Mouse (Mus musculus): ENCODE measurements around the gene Gab1. TPM values are rescaled to one million over a fixed set of nuclear protein-coding genes. Genes with fewer than 3 reads are reported as not detected.
A peak's percentile ranks its signal among the peaks of the same experiment; 100 is the strongest.

Gene Gab1
- polyA plus RNA-seq, 1 experiment from 2014 or later, result 24.8 TPM

DNA sequence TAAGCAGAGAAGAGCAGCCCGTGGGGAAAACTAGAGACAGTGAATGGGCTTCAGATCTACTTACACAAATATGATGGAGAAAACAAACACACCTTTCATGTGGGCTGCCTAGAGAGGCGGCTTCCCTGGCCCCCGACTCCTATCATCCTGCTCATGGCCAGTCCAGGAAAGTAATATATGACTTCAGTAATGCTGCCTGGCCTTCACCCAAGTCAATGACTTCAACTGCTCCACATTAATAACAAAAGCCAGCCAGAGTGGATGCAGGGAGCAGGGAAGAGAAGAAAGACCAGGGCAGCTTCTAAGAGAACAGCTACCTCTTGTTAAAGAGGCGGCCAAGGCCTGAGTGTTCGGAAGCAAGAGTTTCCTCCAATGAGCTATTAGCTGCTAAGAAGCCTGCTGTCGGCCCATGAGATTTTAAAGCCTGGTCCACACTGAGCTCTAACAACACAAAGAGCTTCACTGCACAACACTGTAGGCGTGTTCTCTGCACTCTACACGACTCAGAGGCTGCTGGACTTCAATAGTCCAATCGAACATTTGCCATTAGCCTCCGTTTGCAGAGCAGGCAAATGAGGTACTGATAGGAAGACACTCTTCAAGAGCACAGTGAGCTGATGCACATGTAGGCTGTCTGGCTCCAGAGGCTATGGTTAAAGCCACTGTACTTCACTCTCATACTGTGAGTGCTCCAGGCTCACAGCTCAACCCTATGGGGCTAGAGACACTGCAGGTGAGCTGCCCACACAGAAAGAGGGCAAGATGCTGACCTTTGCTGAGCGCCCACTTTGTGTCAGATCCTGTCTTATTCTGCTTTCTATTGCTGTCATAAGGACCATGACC is 49.4 kb downstream of the Gab1 start:
- peak overlapping the region; percentile 31; the same call in 1 of the 2 replicates for H3K27ac ChIP-seq
- no peak overlapping the region for H3K4me3 ChIP-seq
- peaks cover 53% of the 10 kb centered on the region for H3K4me1 ChIP-seq
- H3K27me3 ChIP-seq (ENCODE audit: insufficient read depth, poor library complexity, severe bottlenecking), result no peaks in the 10 kb centered on the region
- H3K9me3 ChIP-seq, result no peaks in the 10 kb centered on the region
- 0 out of 2 replicates have a peak, but pooled peaks cover 2% of the 10 kb centered on the region for H3K36me3 ChIP-seq
- WGBS, result 75% methylated on average over 11 of the region's 11 CpGs
- DNase-seq (ENCODE audit: low spot score), result no peak

DNA sequence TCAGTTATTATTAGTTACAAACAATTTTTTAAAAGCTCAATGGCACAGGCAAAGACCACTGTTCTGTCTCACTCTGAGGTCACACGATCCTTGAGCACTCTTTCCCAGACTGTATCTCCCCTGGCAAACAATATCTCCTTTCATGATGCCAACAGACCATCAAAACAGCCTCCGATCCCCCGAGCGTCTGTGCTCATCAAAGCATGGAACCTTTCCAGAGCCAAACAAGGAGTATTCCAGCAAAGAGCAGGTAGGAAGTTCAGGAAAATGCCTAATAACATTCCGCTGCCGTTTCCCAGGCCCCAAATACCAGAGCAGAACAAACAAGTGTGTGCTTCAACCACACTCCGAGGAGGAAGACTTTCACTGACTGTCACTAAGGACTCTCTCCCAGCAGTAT is 50.2 kb downstream of the Gab1 start:
- no peaks in the 10 kb centered on the region for H3K27me3 ChIP-seq (ENCODE audit: insufficient read depth, poor library complexity, severe bottlenecking)
- WGBS, result 60% methylated on average over 7 of the region's 7 CpGs
- H3K9me3 ChIP-seq, result no peaks in the 10 kb centered on the region
- DNase-seq (ENCODE audit: low spot score), result no peak
- peaks cover 58% of the 10 kb centered on the region for H3K4me1 ChIP-seq
- H3K36me3 ChIP-seq, result 0 out of 2 replicates have a peak, but pooled peaks cover 2% of the 10 kb centered on the region
- H3K27ac ChIP-seq, result peak overlapping the region; percentile 31; the same call in 1 of the 2 replicates
- H3K4me3 ChIP-seq, result no peak overlapping the region

DNA sequence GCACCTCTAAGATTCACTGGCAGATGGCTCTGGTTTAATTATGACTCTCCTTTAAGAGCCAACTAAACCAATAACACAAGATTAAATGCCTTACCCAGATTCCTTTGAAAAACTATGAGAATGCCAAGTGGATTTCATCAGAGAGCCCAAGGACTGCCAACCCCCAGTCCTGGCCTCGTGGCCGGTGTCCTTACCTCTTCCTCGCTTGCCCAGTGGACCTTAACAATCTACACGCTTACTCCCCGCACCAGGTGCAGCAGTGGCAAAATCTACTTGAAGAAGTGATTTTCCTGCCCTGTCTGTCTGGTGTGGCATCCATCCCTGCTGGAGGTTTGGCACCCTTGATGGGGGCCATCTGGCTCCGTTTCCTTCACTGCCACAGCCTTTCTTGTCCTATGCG is 53.3 kb downstream of the Gab1 start:
- Histone ChIP-seq H3K27me3 (ENCODE audit: insufficient read depth, poor library complexity, severe bottlenecking) (no peaks in the 10 kb centered on the region), H3K4me3 (no peak overlapping the region), H3K27ac (no peak overlapping the region), H3K36me3 (0 out of 2 replicates have a peak, but pooled peaks cover 2% of the 10 kb centered on the region), H3K4me1 (peaks cover 65% of the 10 kb centered on the region), H3K9me3 (no peaks in the 10 kb centered on the region)
- 78% methylated on average over 7 of the region's 7 CpGs for WGBS
- no peak for DNase-seq (ENCODE audit: low spot score)

DNA sequence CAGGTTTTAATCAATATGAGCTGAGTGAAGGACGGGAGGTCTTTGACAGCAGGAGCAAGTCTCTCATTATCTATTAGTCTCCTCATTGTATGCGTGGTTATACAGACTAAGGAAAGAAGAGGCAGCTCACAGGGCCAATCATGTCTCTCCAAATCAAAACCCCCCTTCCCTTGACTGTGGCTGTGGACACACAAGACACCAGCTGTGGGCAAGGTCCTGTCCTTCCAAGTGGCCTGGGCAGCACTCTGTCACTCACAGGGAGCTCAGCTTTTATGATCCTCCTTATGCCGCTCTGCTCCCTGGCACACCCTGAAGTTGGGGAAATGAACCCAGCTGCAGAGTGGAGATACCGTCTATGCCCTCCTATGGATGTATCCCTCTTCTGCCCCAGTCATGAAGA is 55.2 kb downstream of the Gab1 start:
- no peak overlapping the region for H3K4me3 ChIP-seq
- no peak for DNase-seq (ENCODE audit: low spot score)
- 72% methylated on average over 4 of the region's 4 CpGs for WGBS

DNA sequence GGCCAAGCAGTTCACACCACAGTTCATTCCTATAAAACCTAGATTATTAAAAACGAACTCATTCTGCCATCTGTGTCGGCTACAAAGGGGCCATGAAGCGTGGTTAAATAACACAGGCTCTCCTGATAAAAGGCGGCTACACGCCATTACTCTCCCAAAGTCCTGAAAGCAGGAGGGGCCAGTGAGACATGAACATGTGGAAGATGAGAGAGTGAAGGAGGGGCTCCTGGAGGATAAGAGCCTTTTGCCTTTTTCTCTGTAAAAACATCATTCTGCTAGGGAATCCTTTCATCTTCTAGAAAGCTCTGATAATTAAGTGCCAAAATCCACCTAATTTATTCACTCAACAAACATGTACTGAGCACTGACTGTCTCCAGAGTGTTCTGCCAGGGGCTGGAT is 55.9 kb downstream of the Gab1 start:
- Histone ChIP-seq H3K36me3 (0 out of 2 replicates have a peak, but pooled peaks cover 2% of the 10 kb centered on the region), H3K4me1 (peaks cover 71% of the 10 kb centered on the region), H3K27me3 (ENCODE audit: insufficient read depth, poor library complexity, severe bottlenecking) (no peaks in the 10 kb centered on the region), H3K9me3 (no peaks in the 10 kb centered on the region), H3K27ac (no peak overlapping the region), H3K4me3 (no peak overlapping the region)
- no peak for DNase-seq (ENCODE audit: low spot score)
- WGBS, result 68% methylated on average over 5 of the region's 5 CpGs

More for the DNA sequence above, 55.2 kb downstream of the Gab1 start:
- Histone ChIP-seq H3K4me1 (peaks cover 68% of the 10 kb centered on the region), H3K27ac (0 out of 2 replicates have a peak overlapping the region, but pooled peaks have one; percentile 59), H3K9me3 (no peaks in the 10 kb centered on the region), H3K36me3 (0 out of 2 replicates have a peak, but pooled peaks cover 2% of the 10 kb centered on the region), H3K27me3 (ENCODE audit: insufficient read depth, poor library complexity, severe bottlenecking) (no peaks in the 10 kb centered on the region)

DNA sequence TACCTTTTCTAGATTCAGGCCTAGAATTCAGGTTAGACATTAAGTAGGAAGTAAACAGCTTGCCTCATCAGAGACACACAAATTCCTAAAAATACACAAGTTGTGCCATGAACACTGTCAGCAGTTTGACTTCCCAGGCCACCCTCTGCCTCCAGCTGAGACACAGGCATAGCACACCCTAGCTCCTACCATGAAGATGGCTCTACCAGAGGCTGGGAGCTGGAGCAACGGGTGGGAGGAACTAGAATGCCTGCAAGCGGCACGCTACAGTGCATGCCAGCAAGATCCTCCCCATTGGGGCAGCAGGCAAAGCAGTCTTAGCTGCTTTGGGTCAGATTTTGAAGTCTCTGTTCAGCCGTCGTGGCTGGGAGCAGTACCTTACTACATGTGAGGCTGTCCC is 57.1 kb downstream of the Gab1 start:
- Histone ChIP-seq H3K36me3 (peaks cover 2% of the 10 kb centered on the region; the same call in 1 of the 2 replicates), H3K27ac (peak overlapping the region; percentile 67; the same call in 1 of the 2 replicates), H3K4me3 (no peak overlapping the region), H3K9me3 (no peaks in the 10 kb centered on the region), H3K4me1 (peaks cover 82% of the 10 kb centered on the region), H3K27me3 (ENCODE audit: insufficient read depth, poor library complexity, severe bottlenecking) (no peaks in the 10 kb centered on the region)
- no peak for DNase-seq (ENCODE audit: low spot score)
- WGBS, result 78% methylated on average over 5 of the region's 5 CpGs

DNA sequence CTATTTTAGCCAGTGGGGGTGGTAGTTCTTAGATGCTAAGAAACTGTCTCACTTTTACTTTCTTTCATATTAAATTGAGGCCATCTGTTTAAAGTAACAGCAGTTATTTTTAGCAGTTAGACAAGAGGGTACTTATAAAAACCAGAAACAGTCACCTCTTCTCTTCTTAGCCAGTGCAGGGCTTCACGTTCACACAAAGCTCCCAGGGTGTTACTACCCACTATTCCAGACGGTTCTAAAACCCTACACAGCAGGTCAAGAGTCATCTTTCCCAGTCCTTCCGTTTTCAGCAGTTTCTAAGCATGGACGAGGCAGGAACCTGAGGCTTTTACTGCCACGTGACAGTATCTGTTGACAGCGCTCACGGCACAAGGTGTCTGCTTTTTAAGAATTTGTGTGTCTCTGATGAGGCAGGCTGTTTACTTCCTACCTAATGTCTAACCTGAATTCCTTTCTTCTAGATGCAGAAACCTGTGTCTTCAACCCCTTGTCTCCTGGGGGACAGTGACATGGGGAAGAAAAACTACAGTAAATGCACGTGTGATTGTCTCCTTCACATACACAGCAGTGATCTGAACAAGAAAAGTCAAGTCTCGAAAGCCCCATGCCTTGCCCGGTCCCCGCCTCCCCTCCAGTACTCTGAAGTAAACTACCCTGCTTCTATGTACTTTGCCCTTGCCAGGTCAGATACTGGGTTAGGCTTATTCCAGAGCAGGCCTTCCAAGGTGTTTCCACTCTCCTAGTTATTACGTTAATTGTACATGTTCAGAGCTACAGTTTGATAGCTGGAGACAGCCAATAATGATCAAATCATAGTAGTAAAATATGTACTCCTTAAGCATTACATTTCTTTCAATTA is 58.7 kb downstream of the Gab1 start:
- no peak for DNase-seq (ENCODE audit: low spot score)
- Histone ChIP-seq H3K9me3 (no peaks in the 10 kb centered on the region), H3K4me3 (peak overlapping the region; percentile 8; the same call in 1 of the 2 replicates), H3K36me3 (peaks cover 7% of the 10 kb centered on the region; the same call in 1 of the 2 replicates), H3K27ac (peak overlapping the region; percentile 77), H3K27me3 (ENCODE audit: insufficient read depth, poor library complexity, severe bottlenecking) (no peaks in the 10 kb centered on the region), H3K4me1 (peaks cover 73% of the 10 kb centered on the region)
- WGBS, result 47% methylated on average over 12 of the region's 12 CpGs

DNA sequence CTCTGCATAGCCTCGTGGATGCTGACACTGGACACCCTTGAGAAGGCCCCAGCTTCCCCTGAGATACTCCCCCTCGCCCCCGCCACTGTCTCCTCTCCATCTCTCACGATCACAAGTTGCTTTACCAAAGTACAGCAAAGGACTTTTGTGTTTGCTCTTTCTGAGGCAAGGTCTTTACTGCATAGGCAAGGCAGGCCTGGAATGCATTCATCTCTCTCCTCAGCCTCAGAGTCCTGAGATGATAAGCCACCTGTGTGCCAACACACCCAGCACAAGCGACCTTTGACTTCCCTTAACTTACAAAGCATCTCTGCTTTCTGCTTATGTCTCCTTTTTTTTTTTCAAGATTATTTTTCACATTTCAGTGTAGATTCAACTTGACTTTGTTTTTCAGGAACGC is 61.3 kb downstream of the Gab1 start:
- H3K36me3 ChIP-seq, result peaks cover 5% of the 10 kb centered on the region; the same call in 1 of the 2 replicates
- no peak for DNase-seq (ENCODE audit: low spot score)
- no peaks in the 10 kb centered on the region for H3K27me3 ChIP-seq (ENCODE audit: insufficient read depth, poor library complexity, severe bottlenecking)
- peak overlapping the region; percentile 10; the same call in 1 of the 2 replicates for H3K27ac ChIP-seq
- H3K9me3 ChIP-seq, result no peaks in the 10 kb centered on the region
- H3K4me1 ChIP-seq, result peaks cover 62% of the 10 kb centered on the region
- no peak overlapping the region for H3K4me3 ChIP-seq
- 58% methylated on average over 6 of the region's 6 CpGs for WGBS

DNA sequence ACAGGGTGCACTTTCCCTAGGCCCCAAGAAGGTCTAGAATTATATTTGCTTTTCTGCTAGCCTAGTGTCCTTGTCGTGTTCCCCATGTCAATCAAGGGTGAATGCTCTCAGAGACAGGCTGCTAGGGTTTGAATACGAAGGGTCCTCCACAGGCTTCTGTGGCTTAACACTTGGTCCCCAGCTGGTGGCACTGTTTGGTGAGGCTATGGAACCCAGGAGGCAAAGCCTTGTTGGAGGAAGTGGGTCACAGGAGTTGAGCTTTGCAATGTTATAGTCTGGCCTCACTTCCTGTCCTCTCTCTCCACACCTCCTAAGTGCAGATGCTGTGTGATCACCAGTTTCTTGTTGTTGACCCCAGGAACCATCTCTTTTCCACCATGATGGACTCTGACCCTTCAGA is 63.3 kb downstream of the Gab1 start:
- H3K4me1 ChIP-seq, result peaks cover 64% of the 10 kb centered on the region
- H3K4me3 ChIP-seq, result no peak overlapping the region
- H3K27me3 ChIP-seq (ENCODE audit: insufficient read depth, poor library complexity, severe bottlenecking), result no peaks in the 10 kb centered on the region
- no peaks in the 10 kb centered on the region for H3K9me3 ChIP-seq
- H3K27ac ChIP-seq, result no peak overlapping the region
- 85% methylated on average over 2 of the region's 2 CpGs for WGBS
- DNase-seq (ENCODE audit: low spot score), result no peak
- peaks cover 5% of the 10 kb centered on the region; the same call in 1 of the 2 replicates for H3K36me3 ChIP-seq

DNA sequence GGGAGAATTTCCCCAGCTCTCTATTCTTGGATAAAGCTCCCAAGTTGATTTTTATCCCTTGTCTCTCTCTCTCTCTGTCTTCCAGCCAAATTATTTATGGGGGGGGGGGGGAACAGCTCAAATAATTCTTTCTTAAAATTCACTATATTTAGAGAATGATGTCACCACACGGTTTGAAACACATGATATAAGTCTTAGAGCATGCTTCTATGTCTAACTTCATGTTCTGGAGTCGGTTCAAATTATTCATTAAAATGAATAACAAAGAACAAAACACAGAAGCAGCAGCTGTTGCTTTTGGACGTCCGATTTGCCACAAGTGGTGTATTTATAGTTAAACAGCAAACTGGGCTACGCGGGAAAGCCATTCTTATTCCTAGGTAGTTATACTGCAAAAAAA is 65.1 kb downstream of the Gab1 start:
- no peaks in the 10 kb centered on the region for H3K27me3 ChIP-seq (ENCODE audit: insufficient read depth, poor library complexity, severe bottlenecking)
- no peaks in the 10 kb centered on the region for H3K9me3 ChIP-seq
- WGBS, result 86% methylated on average over 6 of the region's 6 CpGs
- no peak overlapping the region for H3K4me3 ChIP-seq
- H3K4me1 ChIP-seq, result peaks cover 61% of the 10 kb centered on the region
- peak overlapping the region; percentile 30; the same call in 1 of the 2 replicates for H3K27ac ChIP-seq
- DNase-seq (ENCODE audit: low spot score), result no peak
- peaks cover 8% of the 10 kb centered on the region; the same call in 1 of the 2 replicates for H3K36me3 ChIP-seq

DNA sequence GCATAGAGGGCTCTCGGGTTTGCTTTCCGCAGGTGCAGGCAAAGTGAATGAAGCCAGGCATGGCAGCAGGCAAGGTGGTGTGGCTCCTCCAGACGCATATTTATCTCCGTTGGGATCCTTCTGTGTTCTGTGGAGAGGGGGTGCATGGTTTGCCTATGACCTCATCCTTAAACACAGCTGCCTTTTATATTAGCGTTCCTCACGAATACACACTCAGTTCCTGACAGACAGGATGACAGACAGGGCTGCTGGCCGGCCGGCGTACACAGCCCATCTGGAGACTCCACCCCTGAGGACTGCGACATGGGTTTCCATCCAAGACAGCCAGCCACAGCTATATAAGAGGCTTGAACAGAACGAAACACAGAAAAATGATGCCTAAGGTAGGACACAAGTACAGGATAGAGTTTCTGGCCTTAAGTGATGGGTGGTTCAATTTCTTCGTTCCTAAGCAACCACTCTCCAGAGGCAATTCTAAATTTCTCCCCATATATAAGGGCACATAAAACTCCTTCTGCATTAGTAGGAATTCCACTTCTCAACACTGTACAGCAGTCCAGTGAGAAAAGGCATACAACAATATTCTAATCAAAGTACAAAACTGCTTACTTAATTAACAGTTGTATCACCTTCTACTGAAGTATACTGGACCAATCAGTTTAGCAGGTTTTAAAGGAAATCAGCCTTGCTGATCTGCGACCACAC is 66.1 kb downstream of the Gab1 start:
- 41% methylated on average over 13 of the region's 13 CpGs for WGBS
- no peaks in the 10 kb centered on the region for H3K27me3 ChIP-seq (ENCODE audit: insufficient read depth, poor library complexity, severe bottlenecking)
- no peak overlapping the region; the same call in 1 of the 2 replicates for H3K4me3 ChIP-seq
- H3K27ac ChIP-seq, result peak overlapping the region; percentile 30
- H3K9me3 ChIP-seq, result no peaks in the 10 kb centered on the region
- H3K4me1 ChIP-seq, result peaks cover 57% of the 10 kb centered on the region
- no peak for DNase-seq (ENCODE audit: low spot score)
- H3K36me3 ChIP-seq, result peaks cover 8% of the 10 kb centered on the region; the same call in 1 of the 2 replicates

DNA sequence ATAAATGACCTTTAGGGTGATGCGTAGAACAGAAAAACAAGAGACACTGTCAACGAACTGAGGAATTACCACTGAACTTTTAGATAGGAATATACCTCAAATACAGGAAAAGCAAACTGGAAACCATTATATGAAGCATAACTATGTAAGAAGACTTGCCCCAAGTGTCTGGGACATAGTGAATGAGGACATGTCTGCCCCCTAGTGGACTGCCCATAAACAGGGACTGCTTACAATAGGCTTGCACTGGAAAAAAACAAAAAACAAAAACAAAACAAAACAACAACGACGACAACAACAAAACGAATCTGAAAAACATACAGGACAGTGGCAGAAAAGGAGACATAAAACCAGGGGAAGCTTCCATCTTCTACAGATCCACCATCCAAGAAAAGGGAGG is 66.9 kb downstream of the Gab1 start:
- Histone ChIP-seq H3K4me1 (peaks cover 57% of the 10 kb centered on the region), H3K27ac (0 out of 2 replicates have a peak overlapping the region, but pooled peaks have one; percentile 30), H3K36me3 (peaks cover 8% of the 10 kb centered on the region; the same call in 1 of the 2 replicates), H3K4me3 (no peak overlapping the region), H3K27me3 (ENCODE audit: insufficient read depth, poor library complexity, severe bottlenecking) (no peaks in the 10 kb centered on the region), H3K9me3 (no peaks in the 10 kb centered on the region)
- no peak for DNase-seq (ENCODE audit: low spot score)
- WGBS, result 76% methylated on average over 5 of the region's 5 CpGs
